ENCODE assay signal across 12 mouse cellular contexts in the genomic region with DNA sequence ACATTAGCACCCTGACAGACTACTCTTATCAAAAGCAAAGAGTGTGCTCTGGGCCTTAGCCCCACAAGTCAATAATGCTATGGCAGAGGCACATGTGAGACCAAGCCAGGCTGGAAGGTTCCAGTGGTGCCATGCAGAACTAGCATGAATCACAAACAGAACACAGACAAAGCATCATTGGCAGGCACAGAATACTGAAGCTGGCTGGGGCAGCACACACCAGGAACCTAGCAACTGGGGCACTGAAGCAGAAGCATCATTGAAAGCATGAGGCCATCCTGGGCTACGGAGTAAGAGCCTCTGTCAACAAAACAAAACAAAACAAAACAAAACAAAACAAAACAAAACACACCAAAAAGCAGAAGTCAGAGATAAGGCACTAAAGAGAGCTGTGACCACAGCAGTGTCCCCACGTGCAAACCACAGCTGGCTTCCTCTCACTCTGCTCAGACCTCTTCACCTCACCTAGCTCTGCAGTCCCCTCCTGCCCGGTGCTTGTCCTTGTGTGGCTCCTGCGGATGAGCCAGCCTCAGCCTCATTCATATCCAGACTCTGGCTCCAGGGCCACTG. TPM values are rescaled to one million over a fixed set of nuclear protein-coding genes. Genes with fewer than 3 reads are reported as not detected.
DNase-seq lines count a peak whose midpoint lies in the region; ATAC-seq and TF ChIP-seq lines count a peak whose summit lies in the region.
"Had no signal": no experiment of that assay in that cellular context is flagged by ENCODE, and none has a peak within 500 bp of the region (broad histone marks: within the 10 kb centered on the region; RNA-seq: fewer than 3 reads in every experiment).

No protein-coding gene starts in this region.

- H3K4me2 ChIP-seq in liver, embryonic 13.5 days: no peak overlapping the region
- H3K4me2 ChIP-seq in stomach, embryonic 16.5 days (ENCODE audit: low read depth, low read length): no peak overlapping the region
- H3K4me2 ChIP-seq: lung, embryonic 14.5 days had no signal

- no peaks in the 10 kb centered on the region for H3K36me3 ChIP-seq in liver, embryonic 13.5 days
- no peaks in the 10 kb centered on the region for H3K36me3 ChIP-seq in stomach, embryonic 16.5 days (ENCODE audit: control insufficient read depth, insufficient read depth, low read length)

- no peak for TF ChIP-seq CTCF in bone marrow, adult 2 months (IDR thresholded peaks at IDR 0.05; ENCODE audit: control insufficient read depth, insufficient read depth, low read length)

- DNase-seq in lung, postnatal 4 days: peak; percentile 35 to 36
- DNase-seq in lung, postnatal 14 days: no peak
- no peak for DNase-seq in liver, embryonic 13.5 days
- DNase-seq in layer of hippocampus, postnatal 36 days: no peak
- no peak for DNase-seq in cerebellum, adult 11 months
- DNase-seq: layer of hippocampus, adult 9-11 months; lung, embryonic 14.5 days; thymus, postnatal 36 days had no signal

- 9% methylated on average over 4 of the region's 4 CpGs for WGBS in bone marrow, adult 2 months
- 18% methylated on average over 4 of the region's 4 CpGs for WGBS in liver, embryonic 13.5 days (ENCODE audit: insufficient replicate concordance)
- 58% methylated on average over 4 of the region's 4 CpGs for WGBS in stomach, embryonic 16.5 days

- no peak overlapping the region for H3K4me3 ChIP-seq in bone marrow, adult 2 months (replicated peaks; ENCODE audit: control insufficient read depth, low read depth, low read length)
- no peak overlapping the region for H3K4me3 ChIP-seq in liver, embryonic 13.5 days (replicated peaks)
- H3K4me3 ChIP-seq in stomach, embryonic 16.5 days (replicated peaks; ENCODE audit: low read length): no peak overlapping the region

- peaks cover 5% of the 10 kb centered on the region; the same call in 1 of the 2 replicates for H3K27me3 ChIP-seq in liver, embryonic 13.5 days
- H3K27me3 ChIP-seq in stomach, embryonic 16.5 days (ENCODE audit: control insufficient read depth, insufficient read depth, low read length): no peaks in the 10 kb centered on the region
- H3K27me3 ChIP-seq: Patski had no signal

- peaks cover 13% of the 10 kb centered on the region for H3K4me1 ChIP-seq in bone marrow, adult 2 months (ENCODE audit: control insufficient read depth, insufficient read depth, low read length)
- H3K4me1 ChIP-seq in liver, embryonic 13.5 days (replicated peaks): peaks cover 59% of the 10 kb centered on the region
- peaks cover 17% of the 10 kb centered on the region for H3K4me1 ChIP-seq in stomach, embryonic 16.5 days (ENCODE audit: control insufficient read depth, insufficient read depth, low read length)

- TF ChIP-seq POLR2A in bone marrow, adult 2 months (IDR thresholded peaks at IDR 0.05; ENCODE audit: borderline replicate concordance, control insufficient read depth, low read depth, low read length): no peak

- H3K27ac ChIP-seq in bone marrow, adult 2 months (ENCODE audit: control insufficient read depth, insufficient read depth, low read depth, low read length, poor library complexity): peak overlapping the region; percentile 92
- H3K27ac ChIP-seq in liver, embryonic 13.5 days: peak overlapping the region; percentile 47; the same call in 1 of the 2 replicates
- H3K27ac ChIP-seq in stomach, embryonic 16.5 days (ENCODE audit: low read length): peak overlapping the region; percentile 48; the same call in 1 of the 2 replicates

- ATAC-seq in liver, embryonic 13.5 days (ENCODE audit: low read depth): no peak
- ATAC-seq in stomach, embryonic 16.5 days (ENCODE audit: insufficient read depth, low FRiP score): no peak
- ATAC-seq: intestine, postnatal 0 days; Patski had no signal

- H3K9me3 ChIP-seq in liver, embryonic 13.5 days (replicated peaks): no peaks in the 10 kb centered on the region
- H3K9me3 ChIP-seq in stomach, embryonic 16.5 days (replicated peaks; ENCODE audit: control insufficient read depth, low read length): no peaks in the 10 kb centered on the region

- H3K9ac ChIP-seq in liver, embryonic 13.5 days: no peak overlapping the region
- no peak overlapping the region for H3K9ac ChIP-seq in stomach, embryonic 16.5 days (ENCODE audit: low read length)
- H3K9ac ChIP-seq: lung, embryonic 14.5 days had no signal

RNA-seq across cellular contexts. Expression of a gene that starts 28.7 kb away (rescaled TPM):
- polyA plus RNA-seq in bone marrow, adult 2 months (2011; ENCODE audit: insufficient read depth, insufficient read length, low replicate concordance, missing spikeins): 9.8 and 23.4 TPM in 2 replicates
- 35.2 and 37.0 TPM in 2 replicates for polyA plus RNA-seq in liver, embryonic 13.5 days (2015; fragmentation: Nextera tagmentation; extraction: Ambion mirVana)
- 111 and 116 TPM in 2 replicates for polyA plus RNA-seq in stomach, embryonic 16.5 days (2015; fragmentation: Nextera tagmentation; extraction: Ambion mirVana)
- total RNA-seq in layer of hippocampus, postnatal 36 days (2021): 100 to 1,000 TPM; 115 to 119 TPM

RNA-seq across cellular contexts. Expression of a gene that starts 29.4 kb away (rescaled TPM):
- polyA plus RNA-seq in bone marrow, adult 2 months (2011; ENCODE audit: insufficient read depth, insufficient read length, low replicate concordance, missing spikeins): 26.8 and 37.7 TPM in 2 replicates
- 22.2 and 27.8 TPM in 2 replicates for polyA plus RNA-seq in liver, embryonic 13.5 days (2015; fragmentation: Nextera tagmentation; extraction: Ambion mirVana)
- 18.3 and 20.4 TPM in 2 replicates for polyA plus RNA-seq in stomach, embryonic 16.5 days (2015; fragmentation: Nextera tagmentation; extraction: Ambion mirVana)
- total RNA-seq in layer of hippocampus, postnatal 36 days (2021): 10 to 100 TPM; 17.1 to 19.3 TPM

Comparison
In these comparisons a context has a peak if more than half of its experiments do, and no peak if none do; other contexts are left out.
1. DNase-seq: peak in lung, postnatal 4 days (2 of 2); none in lung, postnatal 14 days (single experiment), liver, embryonic 13.5 days (single experiment), layer of hippocampus, postnatal 36 days (0 of 2) and cerebellum, adult 11 months (single experiment).
2. Peak in every context shown above with its lines, with median percentiles within 50 percentile points of each other: H3K27ac ChIP-seq.